Mouse (Mus musculus) mesoderm, embryonic 11.5 days (tissue): ENCODE data around the gene Mettl23.
A peak's percentile ranks its signal among the peaks of the same experiment; 100 is the strongest.

Experiments
- DNase-seq: peaks from one replicate; pipeline ENCODE4 v3.0.0-alpha.2; 2012; ENCODE audit warnings: low read depth, low spot score

The Mettl23 gene

DNA sequence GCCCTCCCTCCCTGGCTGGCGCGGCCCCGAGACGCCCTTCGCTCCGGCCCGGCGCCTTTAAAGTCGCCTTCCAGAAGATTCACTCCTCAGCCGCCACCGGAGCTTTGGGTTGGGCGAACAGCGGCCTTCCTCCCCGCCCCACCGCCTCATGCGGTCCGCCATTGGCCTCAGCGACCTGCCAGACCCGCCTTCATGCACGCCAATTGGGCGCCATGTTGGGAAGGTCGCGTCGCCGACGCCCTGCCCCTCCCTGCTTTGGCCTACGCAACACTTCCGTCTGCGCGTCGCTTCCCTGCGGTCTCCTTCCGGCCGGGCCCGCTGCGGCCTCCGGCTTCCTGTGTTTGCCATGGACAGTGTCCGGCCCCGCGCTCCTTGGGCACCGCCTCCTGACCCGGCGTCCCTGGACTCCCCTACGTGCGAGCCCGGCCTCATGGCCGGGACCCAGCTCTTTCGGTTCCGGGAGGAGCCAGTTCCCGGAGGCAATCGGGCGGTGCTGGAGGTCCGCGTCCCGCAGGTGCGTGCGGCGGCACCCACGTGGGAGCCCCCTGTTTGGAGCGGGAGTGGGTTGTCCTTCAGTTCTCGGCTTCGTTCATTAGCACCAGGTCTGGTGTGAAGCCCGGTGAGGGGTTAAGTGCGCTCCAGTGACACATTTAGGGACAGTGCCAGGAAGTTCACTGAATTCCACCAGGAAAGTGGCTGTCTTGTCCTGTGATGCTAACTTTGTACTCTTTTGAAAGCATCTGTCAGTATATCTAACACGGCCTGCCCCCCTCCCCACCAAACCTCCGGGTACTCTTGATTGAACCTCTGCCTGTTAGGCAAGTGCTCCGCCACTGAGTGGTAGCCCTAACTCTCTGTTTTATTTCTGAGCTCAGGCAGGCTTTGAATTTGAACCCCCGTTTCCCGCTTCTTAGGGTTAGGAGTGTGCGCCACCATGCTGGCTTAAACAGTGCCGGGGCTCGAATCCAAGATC, at the start of gene Mettl23, which contains the start of gene Jmjd6:
Gene Mettl23, plus strand, starts transcription at position 18 of the 973 bp plus-strand sequence.
Gene Jmjd6, minus strand, starts transcription at position 189 of the 973 bp plus-strand sequence.
- peak; percentile 98 for DNase-seq

DNA sequence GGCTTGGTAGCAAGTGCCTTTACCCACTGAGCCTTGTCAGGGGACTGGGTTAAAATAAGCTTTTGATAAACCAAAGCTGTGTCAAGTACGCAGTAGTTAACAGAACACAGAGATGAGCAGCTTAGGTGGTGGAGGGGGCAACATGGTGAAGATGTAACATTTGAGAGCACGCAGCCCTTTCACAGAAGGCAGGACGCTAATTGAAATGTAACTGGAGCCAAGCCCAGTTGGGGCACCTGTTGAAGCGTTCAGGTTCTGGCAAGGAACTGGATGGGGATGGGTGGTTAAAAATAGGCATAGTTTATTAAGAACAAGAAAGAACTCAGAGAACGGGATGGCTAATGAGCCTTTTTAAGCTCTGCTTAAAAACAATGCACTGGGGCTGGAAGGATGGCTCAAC, 43.7 kb upstream of the Mettl23 start:
- DNase-seq = no peak

GRCm38 (mm10) chr11:116801106-116801505, 42.0 kb upstream of the Mettl23 start:
- DNase-seq = no peak

DNA sequence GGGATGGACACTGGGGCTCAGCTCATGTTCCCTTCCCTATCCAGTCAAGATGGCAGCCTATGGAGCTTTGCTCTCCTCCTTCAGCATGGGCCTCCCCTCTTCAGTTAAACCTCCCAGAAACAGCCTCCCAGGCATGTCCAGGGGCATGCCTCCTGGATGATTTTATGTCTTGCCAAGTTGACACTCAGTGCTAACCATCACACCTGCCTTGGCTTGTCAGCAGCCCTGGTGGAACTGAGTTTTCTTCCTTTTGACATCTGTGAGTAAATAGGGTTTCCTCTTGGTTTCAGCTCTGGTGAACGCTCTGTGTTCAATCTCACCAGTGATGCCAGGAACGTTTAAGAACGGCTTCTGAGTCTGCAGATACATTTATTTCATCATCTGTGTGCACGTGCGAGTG, 40.4 kb upstream of the Mettl23 start:
- no peak for DNase-seq

GRCm38 (mm10) chr11:116806136-116807071, 36.7 kb upstream of the Mettl23 start:
- no peak for DNase-seq

DNA sequence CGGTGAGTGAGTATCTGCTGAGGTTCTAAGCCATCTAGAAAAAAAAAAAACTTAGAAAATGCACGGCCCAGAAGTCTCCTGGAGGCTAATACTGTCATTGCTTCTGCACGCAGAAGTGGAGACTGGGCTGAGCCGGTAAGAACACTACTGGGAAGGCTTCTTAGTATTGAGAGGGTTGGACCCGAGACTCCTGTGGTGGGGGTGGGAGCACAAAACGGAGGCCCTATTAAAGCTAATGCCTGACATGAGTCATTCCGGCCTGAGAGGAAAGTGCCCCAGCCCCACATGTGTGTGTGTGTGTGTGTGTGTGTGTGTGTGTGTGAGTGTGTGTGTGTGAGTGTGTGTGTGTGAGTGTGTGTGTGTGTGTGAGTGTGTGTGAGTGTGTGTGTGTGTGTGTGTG, 36.0 kb upstream of the Mettl23 start:
- DNase-seq = no peak

- DNase-seq = no peak
These were observed 35.6 kb upstream of the Mettl23 start for GRCm38 (mm10) chr11:116807526-116807925.

GRCm38 (mm10) chr11:116807938-116808606, 35.0 kb upstream of the Mettl23 start:
- peak; percentile 85 for DNase-seq

GRCm38 (mm10) chr11:116808811-116809395, 34.2 kb upstream of the Mettl23 start:
- DNase-seq = no peak

GRCm38 (mm10) chr11:116809520-116809919, 33.6 kb upstream of the Mettl23 start:
- no peak for DNase-seq

DNA sequence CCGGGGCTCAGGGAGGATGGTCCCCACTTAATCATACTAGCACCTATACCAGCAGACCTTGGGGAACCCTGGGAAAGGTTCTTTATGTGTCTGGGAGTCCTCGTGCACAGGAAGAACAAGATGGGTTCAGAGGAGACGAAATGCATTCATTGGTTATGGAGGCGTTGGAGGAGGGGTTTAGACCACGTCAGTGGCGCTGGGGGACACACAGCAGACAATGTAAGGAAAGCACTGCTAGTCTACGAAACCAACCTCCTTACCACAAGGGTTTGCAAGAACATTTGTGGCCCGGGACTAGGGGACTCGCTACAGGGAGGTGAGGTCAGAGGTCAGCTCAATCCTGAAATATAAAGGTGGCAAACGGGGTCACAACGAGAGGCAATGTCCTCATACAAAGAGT, 32.5 kb upstream of the Mettl23 start:
- no peak for DNase-seq

DNA sequence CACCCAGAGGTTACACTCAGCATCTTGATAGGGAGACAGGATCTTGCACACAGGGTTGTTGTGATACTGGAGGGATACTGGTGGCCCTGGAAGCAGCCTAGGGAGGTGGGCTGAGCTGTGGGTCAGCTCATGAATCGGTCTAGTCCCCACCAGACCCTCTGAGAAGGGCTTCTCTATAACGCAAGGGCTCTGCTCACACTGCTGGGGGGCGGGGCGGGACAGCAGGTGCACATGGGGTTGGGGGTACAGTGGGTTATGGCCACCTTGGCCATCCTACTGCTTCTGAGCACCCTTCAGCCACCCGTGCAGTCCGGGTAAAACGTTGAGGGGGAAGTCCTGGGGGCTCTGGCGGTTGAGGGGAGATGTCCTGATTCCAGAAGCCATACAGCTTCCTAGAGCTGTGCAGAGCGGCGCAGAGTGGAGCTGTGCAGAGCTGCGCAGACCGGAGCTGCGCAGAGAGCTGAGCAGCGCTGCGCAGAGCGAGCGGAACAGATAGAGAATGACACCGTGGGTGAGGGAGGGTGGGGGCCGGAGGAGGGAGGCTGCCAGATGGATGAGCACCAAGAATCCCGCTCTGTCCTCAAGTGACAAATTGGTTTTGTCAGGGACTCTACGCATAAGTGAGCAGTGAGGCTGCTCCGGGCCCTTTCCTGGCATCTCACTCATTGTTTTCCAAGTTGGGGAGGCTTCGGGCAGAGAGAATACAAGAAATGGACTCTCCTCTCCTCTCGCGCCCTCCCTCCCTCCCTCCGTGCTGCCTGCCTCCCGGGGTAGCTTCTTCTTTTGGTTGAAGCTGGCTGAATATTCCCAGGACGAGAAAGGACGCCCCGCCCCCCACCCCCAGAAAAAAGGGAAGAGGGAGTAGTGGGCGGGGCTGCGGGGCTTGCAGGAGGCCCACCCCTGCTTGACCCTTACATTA, 31.8 kb upstream of the Mettl23 start:
- DNase-seq = peak; percentile 89

GRCm38 (mm10) chr11:116812793-116813529, 30.1 kb upstream of the Mettl23 start:
- DNase-seq = no peak

GRCm38 (mm10) chr11:116813610-116814009, 29.5 kb upstream of the Mettl23 start:
- DNase-seq = no peak

DNA sequence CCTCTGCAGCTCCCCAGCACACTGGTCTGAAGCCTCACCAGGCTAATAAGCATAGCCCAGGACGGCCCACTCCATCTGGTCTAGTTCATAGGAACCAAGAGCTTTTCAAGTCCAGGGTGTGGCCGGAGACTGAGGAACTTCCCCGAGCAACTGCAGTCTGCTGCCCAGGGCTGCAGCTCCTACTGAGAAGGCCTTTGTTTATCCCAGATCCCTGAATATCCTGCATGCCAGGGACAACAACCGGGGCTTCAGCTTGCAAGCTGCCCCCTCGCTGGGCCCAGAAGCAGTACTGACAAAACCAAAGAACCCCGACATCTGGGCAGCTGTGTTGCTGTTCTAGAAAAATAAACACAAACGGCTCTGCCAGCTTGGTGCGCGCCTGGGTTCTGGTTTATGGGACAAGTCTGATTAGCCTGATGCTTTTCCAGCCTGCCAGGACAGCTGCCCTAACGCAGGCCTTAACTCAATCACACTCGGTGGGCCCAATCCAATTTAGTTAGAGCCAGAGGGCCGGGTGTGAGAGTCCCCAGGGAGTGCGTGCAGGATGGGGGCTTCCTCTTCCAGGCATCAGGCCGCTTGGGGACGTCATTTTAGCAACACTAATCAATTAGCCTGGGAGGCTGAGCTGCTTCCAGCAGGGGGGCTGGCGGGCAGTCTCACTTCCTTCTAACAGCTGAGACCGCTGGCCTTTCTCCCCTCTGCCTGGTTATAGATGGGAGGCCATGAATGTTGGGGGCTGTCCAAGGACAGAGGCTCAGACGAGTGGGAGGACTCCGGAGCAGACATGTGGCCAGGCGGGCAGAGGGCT, 28.8 kb upstream of the Mettl23 start:
- DNase-seq = peak; percentile 77

DNA sequence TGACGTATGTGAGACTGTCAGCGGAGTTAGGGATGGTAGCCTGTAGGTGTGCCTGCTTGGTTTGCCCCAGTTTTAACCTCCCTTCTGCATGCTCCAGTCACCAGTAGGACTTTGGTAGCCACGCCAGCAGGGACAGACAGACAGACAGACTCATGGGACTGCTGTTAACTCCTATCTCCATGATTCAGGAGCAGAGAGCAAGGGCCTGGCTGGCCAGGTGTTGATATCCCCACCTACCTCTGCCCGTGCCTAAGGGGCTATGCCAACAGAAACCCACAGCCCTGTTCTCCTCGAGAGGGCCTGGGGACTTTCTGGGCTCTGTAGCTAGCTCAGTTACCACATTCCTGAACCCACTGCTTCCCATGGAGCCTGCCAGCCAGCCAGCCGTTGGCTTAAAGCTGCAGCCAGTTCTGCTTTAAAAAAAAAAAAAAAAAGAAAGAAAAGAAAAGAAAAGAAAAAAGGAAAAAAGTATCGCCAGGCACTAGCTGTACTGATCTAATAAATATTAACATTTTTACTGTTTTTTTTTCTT, 28.1 kb upstream of the Mettl23 start:
- no peak for DNase-seq

DNA sequence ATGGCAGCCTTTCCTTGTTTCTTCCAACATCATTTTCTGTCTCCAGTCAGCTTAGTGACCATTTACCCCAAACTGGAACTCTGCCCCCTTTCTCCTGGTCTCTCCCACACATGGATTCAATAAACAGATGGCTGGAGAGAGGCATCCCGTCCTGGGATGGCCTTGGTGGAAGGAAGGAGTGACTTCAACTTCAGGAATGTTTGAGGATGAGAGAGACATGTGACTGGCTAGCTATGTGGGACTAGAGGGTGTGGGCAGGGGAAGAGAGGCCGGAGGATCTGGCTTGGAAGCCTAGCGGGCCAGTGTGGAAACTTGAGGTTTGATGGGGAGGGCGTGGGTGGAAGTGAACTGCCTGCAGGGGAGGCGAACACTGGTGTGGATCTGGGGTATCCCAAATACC, 26.3 kb upstream of the Mettl23 start:
- DNase-seq = no peak

DNA sequence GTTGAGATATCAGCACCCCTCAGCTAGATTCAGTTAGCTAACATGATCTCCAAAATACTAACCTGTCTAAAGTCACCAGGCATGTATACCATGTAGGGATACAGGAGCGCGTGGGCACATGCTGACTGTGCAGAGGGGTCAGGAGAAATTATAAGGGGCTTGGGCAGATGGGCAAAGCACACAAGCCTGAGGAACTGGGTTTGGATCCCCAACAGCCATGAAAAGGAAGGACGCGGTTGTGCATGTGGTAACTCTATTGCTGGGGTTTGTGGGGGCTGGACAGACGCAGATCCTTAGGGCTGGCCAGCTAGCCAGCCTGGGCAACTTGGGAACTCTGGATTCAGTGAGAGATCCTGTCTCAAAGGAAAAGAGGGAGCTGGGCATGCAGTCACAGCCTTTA, 25.5 kb upstream of the Mettl23 start:
- DNase-seq = no peak
